Mouse (Mus musculus): Measurements from ENCODE around the gene Wif1. TPM values are rescaled to one million over a fixed set of nuclear protein-coding genes. Genes with fewer than 3 reads are reported as not detected.

Wif1 gene
- total and polyA plus RNA-seq, 2 experiments from 2014 or later, result 6.0 to 6.1 TPM

- Histone ChIP-seq H3K4me1 (ENCODE audit: insufficient read depth) (no peaks in the 10 kb centered on the region), H3K27me3 (ENCODE audit: insufficient read depth, low read length) (no peaks in the 10 kb centered on the region), H3K27ac (ENCODE audit: low read depth, low read length) (no peak overlapping the region), H3K36me3 (ENCODE audit: insufficient read depth) (no peaks in the 10 kb centered on the region), H3K9ac (no peak overlapping the region), H3K4me2 (ENCODE audit: low read depth) (no peak overlapping the region), H3K4me3 (ENCODE audit: low read depth, low read length) (no peak overlapping the region), H3K9me3 (ENCODE audit: low read length) (peaks cover 3% of the 10 kb centered on the region; the same call in 1 of the 2 replicates)
- DNase-seq, result peak; percentile 51
- WGBS, result 47% methylated on average over 20 of the region's 20 CpGs
- ATAC-seq, result peak; percentile 43; the same call in 1 of the 2 replicates
- no peak for TF ChIP-seq CTCF (IDR thresholded peaks at IDR 0.05; ENCODE audit: low read depth)
Measured at GRCm38 (mm10) chr10:121129000-121129925, 95.5 kb downstream of the Wif1 start.

Other genes starting within 250 kb of the Wif1 start
- 3.2 and 6.1 TPM in 2 replicates for gene Msrb3, start 134.9 kb upstream of the Wif1 start, total RNA-seq (2014; rRNA removed)
- gene Msrb3, start 134.9 kb upstream of the Wif1 start, polyA plus RNA-seq (2015; fragmentation: Nextera tagmentation; extraction: Ambion mirVana), result 0.67 and 1.5 TPM in 2 replicates
- 33.9 and 40.3 TPM in 2 replicates for gene Lemd3, start 54.6 kb upstream of the Wif1 start, total RNA-seq (2014; rRNA removed)
- gene Lemd3, start 54.6 kb upstream of the Wif1 start, polyA plus RNA-seq (2015; fragmentation: Nextera tagmentation; extraction: Ambion mirVana), result 2.4 and 2.6 TPM in 2 replicates

All from forebrain, postnatal 0 days (tissue).